Mouse (Mus musculus): Measurements from ENCODE around the gene Msh5. TPM values are rescaled to one million over a fixed set of nuclear protein-coding genes. Genes with fewer than 3 reads are reported as not detected.

Gene Msh5
- polyA plus RNA-seq, 1 experiment from 2014 or later: 3.3 TPM

- Histone ChIP-seq H3K4me3 (peak within 1 kb of the TSS; percentile 13), H3K27me3 (replicated peaks) (peaks cover 41% of the 10 kb centered on the region), H3K9me3 (no peaks in the 10 kb centered on the region), H3K27ac (no peak within 1 kb of the TSS), H3K4me1 (peaks cover 18% of the 10 kb centered on the region), H3K36me3 (replicated peaks) (peaks cover 4% of the 10 kb centered on the region; the same call in 1 of the 2 replicates), H3K4me2 (peak within 1 kb of the TSS; percentile 43), H3K9ac (peak within 1 kb of the TSS; percentile 26; the same call in 1 of the 2 replicates)
- no peak for ATAC-seq (replicated peaks)
- WGBS: under 1% methylated on average over 48 of the region's 48 CpGs
These were observed 18.7 kb upstream of the Msh5 start, which contains the start of gene Ly6g6c for GRCm38 (mm10) chr17:35064951-35065947. Ly6g6c (plus strand) TSS chr17:35065388.

DNA sequence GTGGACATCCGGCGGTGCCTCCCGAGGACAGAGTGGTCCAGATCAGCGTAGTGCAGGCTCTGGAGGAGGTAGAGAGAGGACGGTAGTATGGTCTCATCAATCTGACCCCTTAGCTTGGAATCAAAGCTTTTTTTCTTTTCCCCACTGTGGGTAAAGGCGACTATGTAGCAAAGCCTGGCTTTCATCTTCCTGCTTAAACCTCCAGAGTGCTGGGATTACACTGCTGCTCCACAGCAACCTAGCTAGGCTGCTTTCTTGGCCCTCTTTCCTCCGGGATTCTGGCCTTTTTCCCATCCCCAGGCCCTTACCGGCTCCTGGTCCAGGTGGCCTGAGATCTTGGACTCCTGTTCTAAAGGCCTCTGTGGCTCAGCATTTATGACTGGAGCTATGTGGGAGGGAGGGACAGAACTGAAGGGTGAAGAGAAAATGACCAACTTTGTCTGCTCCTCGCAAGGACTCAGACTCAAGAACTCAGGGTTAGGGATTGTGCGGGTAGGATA is 17.9 kb upstream of the Msh5 start:
- WGBS: 31% methylated on average over 10 of the region's 10 CpGs
- Histone ChIP-seq H3K4me2 (no peak overlapping the region), H3K36me3 (replicated peaks) (peaks cover 4% of the 10 kb centered on the region; the same call in 1 of the 2 replicates), H3K9ac (no peak overlapping the region), H3K4me1 (peaks cover 24% of the 10 kb centered on the region), H3K27ac (no peak overlapping the region), H3K27me3 (replicated peaks) (peaks cover 41% of the 10 kb centered on the region), H3K9me3 (no peaks in the 10 kb centered on the region), H3K4me3 (no peak overlapping the region)
- no peak for ATAC-seq (replicated peaks)

DNA sequence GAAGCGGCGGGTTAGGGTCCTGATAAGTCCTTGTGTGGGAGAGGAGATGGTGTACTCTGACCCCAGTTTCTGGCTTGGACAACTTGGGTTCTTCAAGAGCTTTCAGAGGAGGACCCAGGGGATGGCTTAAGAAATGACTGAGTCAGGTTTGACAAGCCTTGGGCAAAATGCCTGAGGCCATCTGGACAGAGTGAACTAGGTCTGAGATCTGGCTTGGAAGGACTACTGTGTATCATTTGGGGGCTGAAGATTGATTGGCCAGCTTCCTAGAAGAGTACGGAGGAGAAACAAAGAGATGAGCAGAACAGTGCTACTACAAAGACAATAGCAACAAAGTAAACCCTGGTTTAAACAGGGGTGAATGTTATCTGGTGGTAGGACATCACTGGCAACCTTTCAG is 16.9 kb upstream of the Msh5 start:
- peaks cover 41% of the 10 kb centered on the region for H3K27me3 ChIP-seq (replicated peaks)
- WGBS: 95% methylated on average over 3 of the region's 3 CpGs
- no peaks in the 10 kb centered on the region for H3K9me3 ChIP-seq

DNA sequence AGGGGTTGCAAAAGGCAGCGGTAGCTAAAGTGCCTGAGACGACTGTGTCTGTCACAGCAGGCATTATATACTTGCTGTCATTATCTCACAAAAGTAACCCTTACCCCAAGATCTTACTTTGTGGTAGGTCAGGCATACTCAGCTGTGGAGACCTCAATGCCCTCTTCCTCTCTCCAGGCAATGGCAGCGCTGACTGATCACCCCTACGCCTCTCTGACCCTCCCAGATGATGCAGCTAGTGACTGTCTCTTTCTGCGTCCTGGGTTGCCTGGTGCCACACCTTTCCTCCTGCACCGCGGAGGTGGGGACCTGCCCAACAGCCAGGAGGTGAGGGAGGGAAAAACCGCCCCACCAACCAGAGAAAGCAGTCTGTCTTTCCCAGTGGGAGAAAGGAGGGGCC is 14.8 kb upstream of the Msh5 start:
- no peak overlapping the region for H3K4me2 ChIP-seq
- no peak overlapping the region for H3K27ac ChIP-seq
- no peak for ATAC-seq (replicated peaks)
- H3K4me3 ChIP-seq: no peak overlapping the region
- no peak overlapping the region; the same call in 1 of the 2 replicates for H3K9ac ChIP-seq
- H3K9me3 ChIP-seq: no peaks in the 10 kb centered on the region
- H3K36me3 ChIP-seq (replicated peaks): peaks cover 4% of the 10 kb centered on the region; the same call in 1 of the 2 replicates
- H3K27me3 ChIP-seq (replicated peaks): peaks cover 33% of the 10 kb centered on the region
- peaks cover 30% of the 10 kb centered on the region for H3K4me1 ChIP-seq
- WGBS: 89% methylated on average over 8 of the region's 8 CpGs

More for the DNA sequence above, 16.9 kb upstream of the Msh5 start:
- Histone ChIP-seq H3K4me3 (no peak overlapping the region), H3K4me1 (peaks cover 27% of the 10 kb centered on the region), H3K9ac (no peak overlapping the region), H3K4me2 (no peak overlapping the region), H3K36me3 (replicated peaks) (peaks cover 4% of the 10 kb centered on the region; the same call in 1 of the 2 replicates), H3K27ac (no peak overlapping the region)
- no peak for ATAC-seq (replicated peaks)

- no peak overlapping the region for H3K27ac ChIP-seq
- peak overlapping the region; percentile 71; the same call in 1 of the 2 replicates for H3K9ac ChIP-seq
These were observed 14.3 kb upstream of the Msh5 start for GRCm38 (mm10) chr17:35060737-35061297.

DNA sequence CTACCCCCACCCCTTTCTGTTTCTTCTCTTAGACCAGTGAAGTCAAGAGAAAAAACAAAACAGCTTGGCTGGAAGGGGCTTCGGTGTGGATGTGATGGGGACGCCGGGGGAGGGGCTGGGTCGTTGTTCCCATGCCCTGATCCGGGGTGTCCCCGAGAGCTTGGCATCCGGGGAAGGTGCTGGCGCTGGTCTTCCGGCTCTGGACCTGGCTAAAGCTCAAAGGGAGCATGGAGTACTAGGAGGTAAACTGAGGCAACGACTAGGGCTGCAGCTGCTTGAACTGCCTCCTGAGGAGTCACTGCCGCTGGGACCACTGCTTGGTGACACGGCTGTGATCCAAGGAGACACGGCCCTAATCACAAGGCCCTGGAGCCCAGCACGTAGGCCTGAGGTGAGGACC is 13.5 kb upstream of the Msh5 start:
- WGBS: 24% methylated on average over 14 of the region's 14 CpGs
- H3K4me2 ChIP-seq: peak overlapping the region; percentile 76
- peaks cover 23% of the 10 kb centered on the region for H3K4me1 ChIP-seq
- H3K36me3 ChIP-seq (replicated peaks): peaks cover 4% of the 10 kb centered on the region; the same call in 1 of the 2 replicates
- H3K27me3 ChIP-seq (replicated peaks): peaks cover 21% of the 10 kb centered on the region
- peak overlapping the region; percentile 72 for H3K4me3 ChIP-seq
- H3K27ac ChIP-seq: no peak overlapping the region
- H3K9me3 ChIP-seq: no peaks in the 10 kb centered on the region
- ATAC-seq (replicated peaks): peak; percentile 37
- H3K9ac ChIP-seq: peak overlapping the region; percentile 71

More at GRCm38 (mm10) chr17:35060737-35061297, 14.3 kb upstream of the Msh5 start:
- H3K9me3 ChIP-seq: no peaks in the 10 kb centered on the region
- peak overlapping the region; percentile 76 for H3K4me2 ChIP-seq
- peaks cover 4% of the 10 kb centered on the region; the same call in 1 of the 2 replicates for H3K36me3 ChIP-seq (replicated peaks)
- peak overlapping the region; percentile 72 for H3K4me3 ChIP-seq
- ATAC-seq (replicated peaks): no peak
- peaks cover 28% of the 10 kb centered on the region for H3K27me3 ChIP-seq (replicated peaks)
- peaks cover 30% of the 10 kb centered on the region for H3K4me1 ChIP-seq
- 60% methylated on average over 22 of the region's 22 CpGs for WGBS

DNA sequence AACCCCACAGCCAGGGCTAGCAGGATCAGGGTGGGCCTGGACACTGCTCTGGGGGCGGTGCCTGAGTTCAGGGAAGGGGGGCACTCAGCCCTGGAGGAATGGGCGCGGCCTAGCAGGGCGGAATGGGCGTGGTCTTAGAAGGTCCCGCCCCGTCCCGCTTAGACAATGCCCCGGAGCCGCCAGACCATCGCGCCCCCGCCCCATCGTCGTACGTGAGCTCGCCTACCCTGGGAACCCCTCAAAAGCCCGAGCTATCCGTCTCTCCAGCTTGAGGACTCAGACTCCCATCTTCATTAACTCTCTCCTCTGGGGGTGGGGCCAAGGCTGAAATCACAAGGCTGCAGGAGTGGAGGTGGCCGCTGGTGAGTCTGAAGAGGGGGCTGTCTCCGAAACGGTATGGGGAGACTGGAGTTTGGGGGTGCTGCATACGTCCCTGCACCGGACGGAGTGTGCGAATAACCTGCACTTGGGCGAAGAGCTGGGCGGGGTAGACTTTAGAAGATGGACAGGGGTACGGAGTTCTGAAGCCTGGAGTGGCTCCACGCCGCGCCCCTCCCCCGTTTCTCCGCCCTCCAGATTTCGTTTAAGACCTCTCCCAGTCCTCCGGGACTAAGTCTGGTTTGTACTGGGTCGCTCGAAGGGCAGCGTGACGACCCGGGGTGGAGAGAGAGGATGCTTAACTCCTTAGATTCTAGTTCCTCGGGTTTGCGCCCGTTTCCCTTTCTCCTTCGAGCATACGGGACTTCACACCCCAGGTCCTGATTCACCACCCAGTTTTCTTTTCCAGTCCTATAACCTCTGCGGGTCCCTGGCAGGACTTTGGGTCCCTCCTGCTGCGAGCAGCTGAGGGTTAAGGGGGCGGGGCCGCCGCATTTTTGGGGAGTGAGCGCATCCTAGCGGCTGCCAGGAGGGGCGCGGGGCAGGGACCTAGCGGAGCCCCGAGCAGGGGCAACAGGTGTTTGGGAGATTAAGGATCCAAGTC is 12.7 kb upstream of the Msh5 start, which contains the start of gene Ddah2:
Ddah2 (plus strand) TSS at position 125 of the 982 bp plus-strand sequence.
- Histone ChIP-seq H3K27me3 (replicated peaks) (peaks cover 13% of the 10 kb centered on the region), H3K9ac (peak within 1 kb of the TSS; percentile 71), H3K4me2 (peak within 1 kb of the TSS; percentile 76), H3K4me1 (peaks cover 20% of the 10 kb centered on the region), H3K4me3 (peak within 1 kb of the TSS; percentile 72), H3K27ac (peak within 1 kb of the TSS; percentile 84), H3K9me3 (no peaks in the 10 kb centered on the region), H3K36me3 (replicated peaks) (peaks cover 4% of the 10 kb centered on the region; the same call in 1 of the 2 replicates)
- peak; percentile 89 for ATAC-seq (replicated peaks)
- under 1% methylated on average over 57 of the region's 57 CpGs for WGBS

- peak overlapping the region; percentile 72 for H3K4me3 ChIP-seq
- peak overlapping the region; percentile 71 for H3K9ac ChIP-seq
- peak overlapping the region; percentile 76 for H3K4me2 ChIP-seq
- peaks cover 4% of the 10 kb centered on the region; the same call in 1 of the 2 replicates for H3K36me3 ChIP-seq (replicated peaks)
- no peaks in the 10 kb centered on the region for H3K9me3 ChIP-seq
- peaks cover 4% of the 10 kb centered on the region; the same call in 1 of the 2 replicates for H3K27me3 ChIP-seq (replicated peaks)
- peaks cover 20% of the 10 kb centered on the region for H3K4me1 ChIP-seq
- WGBS: 68% methylated on average over 9 of the region's 9 CpGs
- ATAC-seq (replicated peaks): peak; percentile 19; the same call in 1 of the 2 replicates
- H3K27ac ChIP-seq: peak overlapping the region; percentile 84
These were observed 11.8 kb upstream of the Msh5 start for GRCm38 (mm10) chr17:35058316-35058715.

DNA sequence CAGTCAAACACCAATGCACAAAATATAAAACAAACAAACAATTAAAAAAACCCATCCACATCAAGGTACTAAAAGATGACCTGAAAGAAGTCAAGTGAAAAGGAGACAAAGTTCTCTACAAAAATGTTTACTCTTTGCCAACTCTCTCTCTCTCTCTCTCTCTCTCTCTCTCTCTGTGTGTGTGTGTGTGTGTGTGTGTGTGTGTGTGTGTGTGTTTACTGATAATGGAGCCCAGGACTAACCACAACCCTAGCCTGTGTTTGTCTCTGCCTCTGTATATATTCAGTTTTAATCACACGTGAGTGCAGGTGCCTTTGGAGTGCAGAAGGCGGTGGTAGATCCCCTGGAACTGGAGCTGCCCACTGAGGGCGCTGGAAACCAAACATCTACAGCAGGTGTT is 10.5 kb upstream of the Msh5 start:
- 86% methylated on average over 3 of the region's 3 CpGs for WGBS
- Histone ChIP-seq H3K4me2 (no peak overlapping the region), H3K27ac (no peak overlapping the region), H3K9ac (no peak overlapping the region), H3K27me3 (replicated peaks) (no peaks in the 10 kb centered on the region), H3K9me3 (no peaks in the 10 kb centered on the region), H3K4me1 (peaks cover 24% of the 10 kb centered on the region), H3K36me3 (replicated peaks) (peaks cover 4% of the 10 kb centered on the region; the same call in 1 of the 2 replicates), H3K4me3 (no peak overlapping the region)
- no peak for ATAC-seq (replicated peaks)

DNA sequence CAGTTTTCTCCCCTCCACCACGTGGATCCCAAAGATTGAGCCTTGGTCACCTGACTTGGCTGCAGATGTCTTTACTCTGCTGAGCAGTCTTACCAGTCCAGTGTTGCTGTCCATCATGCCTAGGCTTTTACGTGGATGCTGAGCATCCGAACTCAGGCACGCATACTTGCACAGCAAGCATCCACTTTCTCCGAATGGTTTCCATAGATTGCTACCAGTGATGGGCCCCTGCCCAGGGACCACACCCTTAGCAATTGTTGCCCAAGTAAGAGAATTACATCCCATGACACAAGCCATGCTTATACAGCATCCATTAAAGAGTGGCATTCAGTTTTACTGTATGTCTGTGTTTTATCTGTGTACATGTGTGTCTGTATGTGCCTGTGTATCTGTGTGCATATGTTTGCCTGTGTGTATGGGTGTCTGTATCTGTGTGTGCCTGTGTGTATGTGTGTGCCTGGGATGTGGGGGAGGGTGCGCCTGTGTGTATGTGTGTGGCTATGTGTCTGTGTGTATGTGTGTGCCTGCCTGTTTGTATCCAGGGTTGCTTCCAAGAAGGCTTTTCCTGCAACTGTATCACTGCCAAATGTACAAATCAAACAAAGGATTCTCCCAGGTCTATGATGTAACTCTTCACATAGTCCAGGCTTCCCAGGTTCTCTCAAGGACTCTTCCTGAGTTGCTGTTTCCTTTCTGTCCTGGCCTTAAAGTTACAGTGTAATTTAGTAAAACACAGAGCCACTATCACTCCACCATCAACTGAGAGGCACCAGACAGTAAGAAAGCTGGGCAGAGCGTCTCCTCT is 9.3 kb upstream of the Msh5 start:
- H3K27me3 ChIP-seq (replicated peaks): no peaks in the 10 kb centered on the region
- H3K27ac ChIP-seq: no peak overlapping the region
- WGBS: 92% methylated on average over 7 of the region's 7 CpGs
- H3K4me3 ChIP-seq: no peak overlapping the region
- H3K4me2 ChIP-seq: no peak overlapping the region
- H3K9me3 ChIP-seq: no peaks in the 10 kb centered on the region
- no peak overlapping the region for H3K9ac ChIP-seq
- peaks cover 33% of the 10 kb centered on the region for H3K4me1 ChIP-seq
- ATAC-seq (replicated peaks): no peak
- H3K36me3 ChIP-seq (replicated peaks): no peaks in the 10 kb centered on the region
